Mouse (Mus musculus) monocyte, adult 5-6 weeks (primary cell): ENCODE measurements around the gene Tuft1. TPM values are rescaled to one million over a fixed set of nuclear protein-coding genes. Genes with fewer than 3 reads are reported as not detected.
A peak's percentile ranks its signal among the peaks of the same experiment; 100 is the strongest.
"Not testable (repeated sequence)": the region's sequence is repeated elsewhere in the genome, so short reads cannot be mapped to it uniquely, and the experiment has no call there.

ENCODE experiments used
- ATAC-seq: fragments of 153-309, 156-312 bp; replicated peaks from 2 replicates; pipeline ENCODE4 v1.8.0; 2017; ENCODE audit warnings: mild to moderate bottlenecking; ENCODE audit not compliant: low TSS enrichment, insufficient number of reproducible peaks, severe bottlenecking, poor library complexity, low FRiP score
- total RNA-seq: library from RNA; stranded (forward); fragments of 200-1000, 200-491, 200-594 nt; gene quantifications from 3 replicates; pipeline ENCODE4 v1.2.3, GENCODE M21; 2017

Gene Tuft1
- total RNA-seq, 1 experiment from 2014 or later, result 6.3 TPM

DNA sequence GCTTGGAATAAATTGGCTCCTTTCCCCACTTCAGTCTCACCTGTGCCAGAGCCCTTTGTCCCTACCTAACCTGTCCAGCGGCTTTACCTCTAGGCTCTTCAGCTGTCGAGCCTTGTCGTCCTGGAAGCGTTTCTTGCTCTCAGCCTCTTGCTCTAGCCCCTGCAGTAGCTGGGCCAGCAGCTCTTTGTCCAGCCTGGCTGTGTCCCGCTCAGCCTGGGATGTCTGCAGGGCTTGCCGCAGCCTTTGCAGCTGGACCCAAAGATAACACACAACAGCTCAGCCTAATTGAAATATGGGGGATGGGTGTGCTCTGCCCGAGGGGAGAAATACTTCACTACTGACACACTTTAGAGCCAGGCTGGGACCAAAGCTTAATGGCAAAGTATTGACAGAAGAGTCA, 7.2 kb upstream of the Tuft1 start:
- ATAC-seq, result not testable (repeated sequence)

DNA sequence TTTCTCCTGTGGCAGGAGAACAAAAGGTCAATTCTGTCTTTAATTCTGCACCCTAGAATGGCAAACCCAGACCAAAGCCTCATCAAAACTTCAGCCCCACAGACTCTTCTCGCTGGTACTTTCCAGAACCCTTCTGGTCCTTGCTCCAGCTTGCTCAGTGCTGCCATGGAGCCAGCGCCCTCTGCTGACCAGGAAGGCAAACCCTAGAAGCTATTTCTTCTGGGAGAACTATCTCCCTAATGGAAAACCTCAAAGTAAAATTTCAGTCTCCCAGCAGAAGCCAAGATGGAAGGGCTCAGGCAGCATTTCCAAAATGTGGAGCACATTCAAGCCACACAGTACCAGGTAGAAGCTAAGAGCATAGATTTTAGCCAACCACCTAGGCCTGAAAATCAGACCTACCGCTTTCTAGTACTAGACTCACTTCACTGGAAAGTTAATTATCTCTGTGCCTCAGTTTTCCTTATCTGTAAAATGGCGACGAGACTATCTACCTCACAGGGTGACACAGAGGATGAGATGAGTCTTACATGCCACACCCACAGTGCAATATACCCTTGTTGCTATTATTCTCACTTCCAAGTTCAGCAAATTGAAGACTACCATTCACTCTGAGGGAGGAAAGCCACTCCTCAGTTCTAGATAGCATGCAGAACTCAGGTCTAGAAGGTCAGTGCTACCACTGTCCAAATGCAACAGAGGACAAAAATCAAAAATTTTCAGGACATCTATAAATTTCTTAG, 6.6 kb upstream of the Tuft1 start:
- not testable (repeated sequence) for ATAC-seq

GRCm38 (mm10) chr3:94660841-94661240, 2.2 kb upstream of the Tuft1 start:
- not testable (repeated sequence) for ATAC-seq

DNA sequence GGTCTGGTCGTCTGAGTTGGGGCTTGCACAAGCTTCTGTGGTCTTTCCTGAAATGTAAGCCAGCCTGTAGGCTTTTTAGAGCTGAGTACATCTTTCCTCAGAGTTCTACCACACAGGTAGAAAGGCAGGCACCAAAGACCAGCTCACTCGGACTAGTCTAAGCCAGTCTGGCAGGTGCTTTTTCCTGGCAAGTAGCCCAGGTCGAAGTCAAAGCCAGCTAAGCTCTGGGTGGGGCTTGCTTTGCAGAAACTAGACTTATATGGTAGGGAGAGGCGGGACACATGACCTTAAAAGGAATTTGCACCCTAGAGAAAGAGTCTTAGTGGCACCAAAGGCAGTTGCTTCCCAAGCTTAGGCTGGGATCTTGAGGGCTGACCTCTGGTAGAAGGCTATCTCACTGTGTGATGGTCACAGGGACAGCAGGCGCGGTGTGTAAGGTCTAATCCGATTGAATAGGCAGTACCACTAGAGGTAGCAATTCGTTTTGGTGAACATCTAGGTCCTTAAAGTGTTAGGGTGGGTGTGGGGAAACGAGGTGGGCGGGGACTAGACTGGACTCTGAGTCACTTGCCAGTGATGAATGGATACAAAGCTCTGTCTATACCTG, 573 bp upstream of the Tuft1 start:
- not testable (repeated sequence) for ATAC-seq

- ATAC-seq, result peak; percentile 7; the same call in 1 of the 2 replicates
Observed at GRCm38 (mm10) chr3:94657852-94658739, 576 bp downstream of the Tuft1 start.

- not testable (repeated sequence) for ATAC-seq
Observed at GRCm38 (mm10) chr3:94653967-94654366, 4.7 kb downstream of the Tuft1 start.

DNA sequence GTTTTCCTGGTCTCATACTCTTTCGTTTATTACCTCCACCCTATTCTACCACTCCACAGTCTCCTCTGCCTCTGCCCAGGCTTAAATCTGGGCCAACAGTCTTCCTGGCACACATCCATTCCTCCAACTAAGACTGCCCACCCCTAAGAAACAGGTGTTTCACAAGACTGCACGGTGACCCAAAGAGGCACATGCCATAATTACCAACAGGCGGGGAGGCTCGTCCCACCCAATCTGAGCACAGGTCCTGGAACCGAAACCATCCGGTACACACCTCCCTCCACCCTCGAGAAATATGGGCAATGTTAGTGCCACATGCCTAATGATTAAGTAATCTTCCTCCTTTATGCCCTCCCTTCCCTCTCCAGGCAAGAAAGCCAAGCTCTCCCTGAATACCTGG, 8.3 kb downstream of the Tuft1 start:
- ATAC-seq, result no peak

DNA sequence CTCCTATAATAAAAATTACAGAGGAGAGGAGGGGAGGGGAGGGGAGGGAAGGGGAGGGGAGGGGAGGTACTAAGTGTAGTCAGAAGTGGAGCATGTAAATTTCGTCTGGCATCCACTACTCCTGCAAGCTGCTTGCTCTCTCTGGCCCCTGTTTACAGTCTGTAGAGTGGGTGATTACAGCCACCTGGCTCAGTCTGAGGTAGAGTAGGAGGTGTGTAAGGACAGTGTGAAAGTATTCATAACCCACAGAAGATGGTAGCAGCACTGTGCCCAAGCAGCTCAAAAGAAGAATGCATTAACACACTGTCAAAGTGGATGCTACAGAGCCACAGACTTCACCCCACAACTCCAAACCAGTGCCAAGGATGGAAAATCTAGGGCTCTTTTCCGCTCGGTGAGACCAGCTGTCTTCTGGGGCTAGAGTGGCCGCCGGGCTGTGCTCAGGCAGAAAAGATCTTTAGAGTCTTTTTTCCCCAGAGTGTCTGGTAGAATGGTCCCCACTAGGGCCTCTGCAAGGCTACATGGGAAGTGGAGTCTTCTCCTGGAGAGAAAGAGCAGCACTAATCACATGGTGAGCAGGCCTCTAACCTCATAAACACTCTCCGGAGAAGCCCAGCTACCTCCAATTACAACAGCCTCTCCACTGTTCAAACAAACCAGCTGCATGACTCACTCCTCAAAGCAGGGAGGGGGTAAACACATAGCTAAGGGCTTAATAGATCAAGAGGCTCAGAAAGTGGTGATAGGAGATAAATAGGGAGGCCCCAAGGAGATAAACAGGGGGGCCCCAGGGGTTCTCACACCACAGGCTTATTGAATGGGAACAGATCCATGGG, 9.7 kb downstream of the Tuft1 start:
- ATAC-seq, result no peak

DNA sequence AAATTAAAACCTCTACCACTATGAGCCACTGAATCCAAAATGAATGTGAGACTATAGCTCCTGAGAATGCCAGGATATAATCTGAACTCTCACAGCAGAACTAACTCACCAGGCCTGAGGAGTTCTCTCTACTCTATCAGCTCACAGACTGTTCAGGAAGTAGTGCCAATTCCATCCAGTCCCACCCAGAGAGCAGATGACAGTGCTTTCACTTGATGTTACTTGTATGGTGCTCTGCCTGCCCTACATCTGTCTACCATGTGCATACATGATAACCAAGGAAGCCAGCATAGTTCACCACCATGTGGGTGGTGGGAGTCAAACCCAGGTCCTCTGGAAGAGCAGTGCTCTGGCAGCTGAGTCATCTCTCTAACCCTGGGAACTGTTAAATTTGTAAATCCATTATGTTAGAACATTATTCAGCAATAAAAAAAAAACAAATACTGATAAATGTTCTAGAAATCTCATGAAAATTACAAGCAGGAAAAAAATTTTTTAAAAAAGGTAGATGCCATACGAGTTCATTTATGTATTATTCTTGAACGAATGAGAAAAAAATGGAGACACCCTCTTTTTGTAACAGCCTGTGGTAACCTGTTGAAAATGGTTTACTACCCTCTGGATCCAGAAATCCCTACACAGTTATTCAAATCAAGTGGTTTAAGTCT, 16.0 kb downstream of the Tuft1 start, which contains the start of gene Gm10972:
TSS of gene Gm10972 (plus strand) at position 618 of the 668 bp plus-strand sequence.
- ATAC-seq, result not testable (repeated sequence)

DNA sequence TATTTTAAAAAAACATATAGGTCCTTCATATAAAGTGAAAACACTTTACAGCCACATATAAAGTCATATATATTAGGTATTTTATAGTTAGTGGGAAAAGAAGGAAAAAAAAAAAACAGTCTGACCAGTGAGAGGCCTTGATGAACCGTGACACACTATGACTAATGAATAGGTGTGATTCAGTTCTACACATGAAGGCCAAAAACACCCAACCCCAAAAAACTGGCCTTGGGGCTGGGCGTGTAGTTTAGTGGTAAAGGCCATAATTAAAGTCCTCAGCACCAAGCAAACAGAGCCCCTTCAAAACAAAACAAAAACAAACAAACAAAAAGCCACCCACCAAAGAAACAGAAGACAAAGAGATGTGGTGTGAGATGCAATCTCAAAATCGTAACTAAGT, 28.8 kb downstream of the Tuft1 start:
- no peak for ATAC-seq

DNA sequence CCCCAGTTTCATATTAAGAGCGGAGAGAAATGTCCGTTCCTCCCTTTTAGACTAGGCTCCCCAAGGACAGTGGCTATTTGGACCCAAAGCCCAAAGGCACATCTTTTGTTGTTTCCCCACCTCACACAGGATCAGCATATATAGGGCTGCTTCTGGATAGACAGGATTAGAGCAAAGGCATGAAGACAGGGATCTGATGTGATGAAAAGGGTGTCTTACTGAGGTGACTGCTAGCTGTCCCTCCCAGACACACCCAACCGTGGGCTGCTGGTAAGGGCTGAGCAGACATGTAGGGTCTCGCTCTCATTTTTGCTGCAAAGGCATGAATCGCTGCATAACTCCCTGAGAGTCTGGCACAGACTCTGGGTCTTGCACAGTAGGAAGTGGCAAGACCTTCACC, 30.0 kb downstream of the Tuft1 start:
- no peak for ATAC-seq

DNA sequence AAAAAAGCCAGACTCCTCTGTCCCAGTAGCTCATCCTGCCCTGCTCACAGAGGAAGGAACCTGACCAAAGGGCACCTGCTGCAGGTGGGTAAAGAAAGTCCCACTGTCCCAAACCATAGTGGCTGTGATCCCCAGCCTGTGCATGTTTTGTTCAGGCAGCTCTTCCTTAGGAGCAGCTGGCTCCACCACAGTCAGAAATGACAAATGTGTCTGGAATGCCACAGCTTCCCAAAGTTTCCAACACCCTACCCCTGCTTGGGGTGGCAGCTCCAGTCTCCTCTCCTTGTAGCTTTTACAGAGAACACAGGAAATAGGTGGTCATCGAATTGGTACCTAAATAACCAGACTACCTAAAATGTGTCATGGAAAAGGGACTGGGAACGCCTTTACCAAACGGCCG, 34.4 kb downstream of the Tuft1 start:
- no peak for ATAC-seq

GRCm38 (mm10) chr3:94622550-94622949, 36.1 kb downstream of the Tuft1 start:
- no peak for ATAC-seq

DNA sequence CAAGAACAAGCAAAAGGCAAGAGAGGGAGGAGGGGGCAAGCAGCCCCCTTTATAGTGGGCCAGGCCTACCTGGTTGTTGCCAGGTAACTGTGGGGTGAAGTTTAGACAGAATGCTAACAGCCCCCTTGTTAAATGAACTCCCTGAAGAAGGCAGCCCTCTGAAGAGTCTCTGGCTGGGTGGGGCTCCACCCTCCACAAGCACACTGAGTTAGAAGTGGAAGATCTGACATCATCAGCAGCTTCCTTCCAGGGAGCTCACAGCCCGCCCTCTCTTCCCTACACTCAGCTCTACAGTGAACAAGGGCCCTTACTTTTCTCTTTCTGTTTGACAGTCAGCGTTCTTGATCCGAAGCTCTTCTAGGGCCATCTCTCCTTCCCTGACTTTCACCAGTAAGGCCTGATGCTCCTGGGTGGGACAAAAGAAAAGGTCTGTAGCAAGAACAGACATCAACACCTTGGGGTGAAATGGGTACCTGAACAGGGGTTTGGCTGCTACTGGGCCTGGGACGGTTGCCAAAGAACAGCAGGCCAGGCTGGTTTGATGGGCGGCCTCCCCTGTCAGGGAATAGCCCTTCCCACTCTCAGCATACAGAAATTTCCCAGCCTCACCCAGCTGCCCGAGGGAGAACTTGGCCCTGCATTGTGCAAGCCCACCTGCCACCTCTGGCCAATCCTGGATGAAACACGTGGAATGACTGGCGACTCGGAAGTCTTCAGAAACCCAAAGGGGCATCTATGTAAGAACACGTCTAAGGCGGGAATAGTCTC, 36.7 kb downstream of the Tuft1 start:
- no peak for ATAC-seq

GRCm38 (mm10) chr3:94616717-94617116, 42.0 kb downstream of the Tuft1 start:
- ATAC-seq, result no peak

DNA sequence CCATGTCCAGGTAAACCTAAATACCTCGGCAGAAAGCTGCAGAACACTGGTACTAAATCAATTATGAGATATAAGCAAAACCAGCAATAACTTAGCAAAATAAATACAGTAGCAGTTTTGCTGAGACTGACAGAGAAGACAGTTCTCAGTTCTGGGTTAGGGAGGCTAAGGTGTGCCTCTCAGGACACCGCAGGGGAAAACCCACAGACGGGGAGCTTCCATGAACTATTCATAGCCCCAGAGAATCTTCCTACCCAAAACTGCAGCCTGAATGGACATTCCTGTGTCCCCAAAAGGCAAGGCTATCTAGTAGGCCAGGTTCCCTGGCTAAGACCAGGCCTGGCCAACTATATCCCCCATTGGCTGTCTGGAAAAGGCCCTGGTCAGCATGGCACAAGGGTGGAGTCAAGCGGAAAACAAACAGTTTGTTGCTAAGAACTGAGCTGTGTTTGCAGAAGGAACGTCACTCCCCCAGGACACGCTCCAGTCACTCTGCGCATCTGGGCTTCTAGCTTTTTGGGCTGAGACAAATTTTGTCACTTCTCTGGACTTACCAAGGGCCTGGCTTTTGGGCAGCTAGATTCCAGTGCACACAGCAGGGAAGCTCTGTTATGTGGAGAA, 45.3 kb downstream of the Tuft1 start:
- no peak for ATAC-seq

- ATAC-seq, result no peak
Observed at GRCm38 (mm10) chr3:94612274-94612673, 46.4 kb downstream of the Tuft1 start.
